Mouse (Mus musculus) CD4-positive, CD25-positive, alpha-beta regulatory T cell, adult 4 months (primary cell): ENCODE data around the gene Als2cl. TPM values are rescaled to one million over a fixed set of nuclear protein-coding genes. Genes with fewer than 3 reads are reported as not detected.

ENCODE experiments used
- ATAC-seq: one replicate; pipeline ENCODE4 v1.8.0; 2017
- polyA plus RNA-seq, 2 experiments: library from polyadenylated mRNA; unstranded; fragments of 100-300 nt; shearing (Covaris generic); gene quantifications; one replicate each; pipeline ENCODE4 v1.2.1; 2017

The Als2cl gene
- polyA plus RNA-seq, 2 experiments from 2014 or later, result 17.4 to 29.4 TPM

GRCm38 (mm10) chr9:110920665-110921419, 41.2 kb downstream of the Als2cl start:
- no peak for ATAC-seq

GRCm38 (mm10) chr9:110922759-110923158, 43.1 kb downstream of the Als2cl start:
- ATAC-seq, result peak; percentile 65

- ATAC-seq, result no peak
These were observed 51.9 kb downstream of the Als2cl start for GRCm38 (mm10) chr9:110931573-110931972.

- ATAC-seq, result no peak
These were observed 54.3 kb downstream of the Als2cl start for GRCm38 (mm10) chr9:110933850-110934437.

GRCm38 (mm10) chr9:110935941-110936340, 56.3 kb downstream of the Als2cl start:
- ATAC-seq, result no peak

GRCm38 (mm10) chr9:110937506-110938490, 58.1 kb downstream of the Als2cl start:
- ATAC-seq, result no peak

- no peak for ATAC-seq
These were observed 64.6 kb downstream of the Als2cl start for GRCm38 (mm10) chr9:110944265-110944664.

GRCm38 (mm10) chr9:110945343-110945742, 65.7 kb downstream of the Als2cl start:
- ATAC-seq, result no peak

- ATAC-seq, result no peak
These were observed 66.3 kb downstream of the Als2cl start, which contains the start of gene Tdgf1 for GRCm38 (mm10) chr9:110945926-110946325. Gene Tdgf1, minus strand, starts transcription at chr9:110946158.

- peak; percentile 100 for ATAC-seq
These were observed 66.9 kb downstream of the Als2cl start for GRCm38 (mm10) chr9:110946548-110947044.

- no peak for ATAC-seq
These were observed 67.6 kb downstream of the Als2cl start for GRCm38 (mm10) chr9:110947261-110947661.

GRCm38 (mm10) chr9:110947900-110948299, 68.2 kb downstream of the Als2cl start:
- ATAC-seq, result no peak

GRCm38 (mm10) chr9:110948813-110949310, 69.2 kb downstream of the Als2cl start:
- ATAC-seq, result no peak

- no peak for ATAC-seq
These were observed 70.4 kb downstream of the Als2cl start for GRCm38 (mm10) chr9:110950109-110950508.

Other genes starting within 250 kb of the Als2cl start
- gene Nbeal2, start 225.7 kb upstream of the Als2cl start, polyA plus RNA-seq, result 10 to 100 TPM; 20.1 to 20.5 TPM
- gene Ccdc12, start 223.4 kb upstream of the Als2cl start, polyA plus RNA-seq, result 100 to 1,000 TPM; 225 to 243 TPM
- gene Myl3, start 138.0 kb upstream of the Als2cl start, polyA plus RNA-seq, result not detected
- gene Pth1r, start 132.7 kb upstream of the Als2cl start, polyA plus RNA-seq, result not detected
- not detected for gene Prss42, start 81.7 kb upstream of the Als2cl start, polyA plus RNA-seq
- gene Prss44, start 65.9 kb upstream of the Als2cl start, polyA plus RNA-seq, result not detected
- not detected for gene Prss43, start 53.2 kb upstream of the Als2cl start, polyA plus RNA-seq
- gene Prss45, start 45.3 kb upstream of the Als2cl start, polyA plus RNA-seq, result not detected
- gene Prss46, start 35.4 kb upstream of the Als2cl start, polyA plus RNA-seq, result not detected
- not detected for gene Prss50, start 21.9 kb upstream of the Als2cl start, polyA plus RNA-seq
- 1 to 10 TPM; 2.5 to 3.5 TPM for gene Tmie, start 243 bp downstream of the Als2cl start, polyA plus RNA-seq
- under 1 TPM in 1 of 2 experiments, not detected in 1; 0.69 TPM for gene Fam240a, start 37.0 kb downstream of the Als2cl start, polyA plus RNA-seq
- 1 to 10 TPM in 1 of 2 experiments, under 1 TPM in 1; 0.22 to 1.2 TPM for gene Tdgf1, start 66.3 kb downstream of the Als2cl start, polyA plus RNA-seq
- gene Lrrc2, start 71.7 kb downstream of the Als2cl start, polyA plus RNA-seq, result under 1 TPM in 1 of 2 experiments, not detected in 1; 0.12 TPM
- not detected for gene Rtp3, start 110.7 kb downstream of the Als2cl start, polyA plus RNA-seq
- gene Ltf, start 139.4 kb downstream of the Als2cl start, polyA plus RNA-seq, result under 1 TPM in 1 of 2 experiments, not detected in 1; 0.76 TPM
- 10 to 100 TPM; 25.6 to 26.3 TPM for gene Ccrl2, start 177.6 kb downstream of the Als2cl start, polyA plus RNA-seq
- gene Lrrfip2, start 237.7 kb downstream of the Als2cl start, polyA plus RNA-seq, result 1 to 10 TPM; 8.2 to 9.6 TPM